Mouse (Mus musculus) frontal cortex, adult 2 months (tissue): ENCODE data around the gene Glt1d1. TPM values are rescaled to one million over a fixed set of nuclear protein-coding genes. Genes with fewer than 3 reads are reported as not detected.

Experiments used
- DNase-seq, 2 experiments: peaks; one replicate each; pipeline ENCODE4 v3.0.0; 2022; ENCODE audit warnings: low spot score in 1 of 2; ENCODE audit errors: extremely low spot score in 1 of 2
- polyA plus RNA-seq: library from polyadenylated mRNA; depleted of rRNA; stranded (reverse); fragments of >200 nt; gene quantifications from 2 replicates; pipeline ENCODE4 v1.2.3, GENCODE M21; 2012; rRNA removed

The Glt1d1 gene
- polyA plus RNA-seq, 1 experiment: 17.9 TPM

DNA sequence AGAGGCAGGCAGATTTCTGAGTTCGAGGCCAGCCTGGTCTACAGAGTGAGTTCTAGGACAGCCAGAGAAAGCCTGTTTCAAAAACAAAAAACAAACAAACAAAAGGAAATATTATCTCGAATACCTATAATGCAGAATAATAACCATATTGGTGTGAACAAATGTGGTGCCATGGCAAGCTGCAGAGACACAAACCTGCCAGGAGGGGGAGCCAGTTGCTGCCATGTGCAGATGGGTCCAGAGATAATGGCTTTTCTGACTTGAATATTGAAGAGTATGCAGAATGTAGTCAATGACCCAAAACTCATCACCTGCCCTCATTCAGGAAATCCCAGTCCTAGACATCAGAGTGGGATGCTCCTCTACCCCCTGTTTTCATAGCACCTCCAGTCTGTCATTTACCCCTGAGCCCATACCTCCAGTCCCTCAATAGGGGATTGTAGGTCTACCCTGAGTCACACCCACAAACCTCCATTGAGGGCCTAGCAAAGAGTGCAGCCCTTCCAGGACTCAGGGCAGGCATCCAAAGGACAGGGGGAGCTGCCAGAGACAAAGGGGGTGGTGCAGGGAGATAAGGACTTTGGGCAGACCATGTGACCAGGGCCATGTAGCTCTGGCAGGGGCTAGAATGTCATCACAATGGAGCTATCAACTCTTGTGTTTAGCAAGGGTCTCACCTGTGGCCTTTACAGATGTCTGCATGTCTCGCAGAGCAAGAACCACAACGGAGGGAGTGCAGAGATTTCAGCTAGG is 124.8 kb downstream of the Glt1d1 start:
- no peak for DNase-seq

- no peak for DNase-seq
Measured at GRCm38 (mm10) chr5:127758576-127758975, 126.5 kb downstream of the Glt1d1 start.

Other genes with a start within 250 kb of the Glt1d1 start
- 18.5 and 22.1 TPM in 2 replicates for gene Slc15a4, start 635 bp downstream of the Glt1d1 start, polyA plus RNA-seq